Mouse (Mus musculus): ENCODE data around the gene Rars. TPM values are rescaled to one million over a fixed set of nuclear protein-coding genes. Genes with fewer than 3 reads are reported as not detected.
"Not testable (repeated sequence)": the region's sequence is repeated elsewhere in the genome, so short reads cannot be mapped to it uniquely, and the experiment has no call there.

The Rars gene
- total RNA-seq, 2 experiments from 2014 or later: 42.4 to 46.8 TPM

GRCm38 (mm10) chr11:35840806-35841205, 6.5 kb upstream of the Rars start:
- not testable (repeated sequence) for DNase-seq (ENCODE audit: low spot score in 2 of 2)
- intact Hi-C loops (cut with DNase I): loop anchor here (2.0 kb wide), 1 partner anchor 160 kb away; no protein-coding TSS in a partner anchor

GRCm38 (mm10) chr11:35840282-35840681, 6.0 kb upstream of the Rars start:
- intact Hi-C loops (cut with DNase I): loop anchor here (2.0 kb wide), 1 partner anchor 161 kb away; no protein-coding TSS in a partner anchor
- no peak for DNase-seq (ENCODE audit: low spot score in 2 of 2)

- DNase-seq (ENCODE audit: low spot score in 2 of 2): peak; percentile 61 to 63
- intact Hi-C loops (cut with DNase I): no loop called here
These were observed 4.3 kb upstream of the Rars start for GRCm38 (mm10) chr11:35838345-35839338.

- no peak for DNase-seq (ENCODE audit: low spot score in 2 of 2)
- intact Hi-C loops (cut with DNase I): no loop called here
These were observed 3.1 kb upstream of the Rars start for GRCm38 (mm10) chr11:35837156-35838126.

- intact Hi-C loops (cut with DNase I): loop anchor here (5.0 kb wide), 1 partner anchor 61 kb away; no protein-coding TSS in a partner anchor
These were observed 1.0 kb downstream of the Rars start for GRCm38 (mm10) chr11:35833270-35833669.

GRCm38 (mm10) chr11:35832139-35832538, 2.2 kb downstream of the Rars start:
- no peak for DNase-seq (ENCODE audit: low spot score in 2 of 2)
- intact Hi-C loops (cut with DNase I): loop anchor here (5.0 kb wide), 1 partner anchor 60 kb away; no protein-coding TSS in a partner anchor

More at GRCm38 (mm10) chr11:35833270-35833669, 1.0 kb downstream of the Rars start:
- DNase-seq (ENCODE audit: low spot score in 2 of 2): no peak

- intact Hi-C loops (cut with DNase I): no loop called here
- DNase-seq (ENCODE audit: low spot score in 2 of 2): no peak
These were observed 6.6 kb downstream of the Rars start for GRCm38 (mm10) chr11:35827714-35828113.

- intact Hi-C loops (cut with DNase I): no loop called here
- no peak for DNase-seq (ENCODE audit: low spot score in 2 of 2)
These were observed 18.0 kb downstream of the Rars start for GRCm38 (mm10) chr11:35816316-35816715.

GRCm38 (mm10) chr11:35811458-35811857, 22.8 kb downstream of the Rars start:
- intact Hi-C loops (cut with DNase I): no loop called here
- no peak for DNase-seq (ENCODE audit: low spot score in 2 of 2)

- no peak for DNase-seq (ENCODE audit: low spot score in 2 of 2)
- intact Hi-C loops (cut with DNase I): no loop called here
These were observed 33.0 kb downstream of the Rars start for GRCm38 (mm10) chr11:35801332-35801731.

GRCm38 (mm10) chr11:35798874-35799273, 35.4 kb downstream of the Rars start, which contains the start of gene Fbll1:
Gene Fbll1 (minus strand): TSS chr11:35798884.
- DNase-seq (ENCODE audit: low spot score in 2 of 2): no peak
- intact Hi-C loops (cut with DNase I): loop anchor here (10.0 kb wide), 1 partner anchor 954 kb away; no protein-coding TSS in a partner anchor

GRCm38 (mm10) chr11:35798495-35798820, 35.8 kb downstream of the Rars start:
- intact Hi-C loops (cut with DNase I): loop anchor here (10.0 kb wide), 1 partner anchor 954 kb away; no protein-coding TSS in a partner anchor
- peak; percentile 80 to 84 for DNase-seq (ENCODE audit: low spot score in 2 of 2)

- DNase-seq (ENCODE audit: low spot score in 2 of 2): peak in 1 of 2 experiments; percentile 46
- intact Hi-C loops (cut with DNase I): loop anchor here (10.0 kb wide), 1 partner anchor 953 kb away; no protein-coding TSS in a partner anchor
These were observed 36.4 kb downstream of the Rars start for GRCm38 (mm10) chr11:35797751-35798494.

GRCm38 (mm10) chr11:35792800-35793199, 41.5 kb downstream of the Rars start:
- intact Hi-C loops (cut with DNase I): loop anchor here (10.0 kb wide), 1 partner anchor 948 kb away; no protein-coding TSS in a partner anchor
- not testable (repeated sequence) for DNase-seq (ENCODE audit: low spot score in 2 of 2)

- DNase-seq (ENCODE audit: low spot score in 2 of 2): no peak
- intact Hi-C loops (cut with DNase I): no loop called here
These were observed 45.9 kb downstream of the Rars start for GRCm38 (mm10) chr11:35788443-35788842.

GRCm38 (mm10) chr11:35784537-35784936, 49.8 kb downstream of the Rars start:
- DNase-seq (ENCODE audit: low spot score in 2 of 2): no peak
- intact Hi-C loops (cut with DNase I): no loop called here

GRCm38 (mm10) chr11:35784002-35784401, 50.3 kb downstream of the Rars start:
- DNase-seq (ENCODE audit: low spot score in 2 of 2): no peak
- intact Hi-C loops (cut with DNase I): no loop called here

GRCm38 (mm10) chr11:35783038-35783437, 51.3 kb downstream of the Rars start:
- DNase-seq (ENCODE audit: low spot score in 2 of 2): no peak
- intact Hi-C loops (cut with DNase I): no loop called here

- intact Hi-C loops (cut with DNase I): no loop called here
- DNase-seq (ENCODE audit: low spot score in 2 of 2): no peak
These were observed 51.9 kb downstream of the Rars start for GRCm38 (mm10) chr11:35782444-35782843.
